Mouse (Mus musculus) inflammation-experienced regulatory T-cells, adult 6 months (primary cell): ENCODE measurements at regions not wholly inside any gene's neighbourhood (a gene's known extent, or its start where the extent isn't known, plus 50 kb on each side); places are given as distances from the start of the nearest gene placed in this dataset.
"Not testable (repeated sequence)": the region's sequence is repeated elsewhere in the genome, so short reads cannot be mapped to it uniquely, and the experiment has no call there.

Source experiments
- ATAC-seq: one replicate; pipeline ENCODE4 v1.8.0; 2017

GRCm38 (mm10) chr5:97831421-97831820 lies 199.4 kb downstream of the Antxr2 start:
- no peak for ATAC-seq

GRCm38 (mm10) chr5:97817485-97817884 lies 213.4 kb downstream of the Antxr2 start:
- no peak for ATAC-seq

GRCm38 (mm10) chr5:97815357-97815756 lies 215.5 kb downstream of the Antxr2 start:
- no peak for ATAC-seq

GRCm38 (mm10) chr5:97814700-97815099 lies 216.1 kb downstream of the Antxr2 start:
- ATAC-seq: no peak

- no peak for ATAC-seq
Observed at GRCm38 (mm10) chr5:97812611-97813350, 218.1 kb downstream of the Antxr2 start.

GRCm38 (mm10) chr5:97809007-97809406 lies 221.8 kb downstream of the Antxr2 start:
- no peak for ATAC-seq

GRCm38 (mm10) chr5:97807171-97807570 lies 223.7 kb downstream of the Antxr2 start:
- ATAC-seq: no peak

- ATAC-seq: no peak
Observed at GRCm38 (mm10) chr5:97806754-97807153, 224.1 kb downstream of the Antxr2 start.

GRCm38 (mm10) chr5:97800017-97800416 lies 230.8 kb downstream of the Antxr2 start:
- no peak for ATAC-seq

- ATAC-seq: no peak
Observed at GRCm38 (mm10) chr5:97788175-97788574, 242.7 kb downstream of the Antxr2 start.

GRCm38 (mm10) chr5:97787001-97787400 lies 243.8 kb downstream of the Antxr2 start:
- no peak for ATAC-seq

- not testable (repeated sequence) for ATAC-seq
Observed at GRCm38 (mm10) chr5:97775100-97775499, 255.7 kb downstream of the Antxr2 start.

GRCm38 (mm10) chr5:97773451-97773850 lies 257.4 kb downstream of the Antxr2 start:
- not testable (repeated sequence) for ATAC-seq

GRCm38 (mm10) chr5:97737339-97737738 lies 280.5 kb upstream of the Gk2 start:
- no peak for ATAC-seq

- ATAC-seq: no peak
Observed at GRCm38 (mm10) chr5:97730920-97731319, 274.1 kb upstream of the Gk2 start.

- not testable (repeated sequence) for ATAC-seq
Observed at GRCm38 (mm10) chr5:97719364-97719763, 262.5 kb upstream of the Gk2 start.

- no peak for ATAC-seq
Observed at GRCm38 (mm10) chr5:97705270-97705669, 248.4 kb upstream of the Gk2 start.

GRCm38 (mm10) chr5:97700507-97700906 lies 243.7 kb upstream of the Gk2 start:
- ATAC-seq: no peak

- ATAC-seq: no peak
Observed at GRCm38 (mm10) chr5:97697581-97698134, 240.8 kb upstream of the Gk2 start.

GRCm38 (mm10) chr5:97693333-97693940 lies 236.6 kb upstream of the Gk2 start:
- no peak for ATAC-seq

GRCm38 (mm10) chr5:97685443-97685842 lies 228.6 kb upstream of the Gk2 start:
- no peak for ATAC-seq

GRCm38 (mm10) chr5:97684592-97685258 lies 227.9 kb upstream of the Gk2 start:
- ATAC-seq: no peak

GRCm38 (mm10) chr5:97669726-97670125 lies 212.9 kb upstream of the Gk2 start:
- ATAC-seq: no peak
